Mouse (Mus musculus): Measurements from ENCODE around the gene Trim40.

Trim40 gene

DNA sequence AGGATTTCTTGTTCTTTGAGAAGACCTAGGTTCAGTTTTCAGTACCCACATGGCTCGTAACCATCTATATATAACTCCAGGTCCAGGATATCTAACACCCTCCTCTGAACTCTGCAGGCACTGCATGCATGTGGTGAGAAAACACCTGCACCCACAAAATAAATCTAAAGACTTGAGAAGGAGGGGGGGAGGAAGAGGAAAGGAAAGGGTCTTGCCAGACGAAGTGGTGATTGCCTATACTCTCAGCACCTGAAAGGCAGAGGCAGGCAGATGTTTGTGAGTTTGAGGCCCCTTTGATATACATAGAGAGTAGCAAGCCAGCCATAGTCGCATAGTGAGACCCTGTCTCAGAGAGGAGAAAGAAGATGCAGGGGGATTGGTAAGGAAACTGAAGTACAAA lies 50.0 kb downstream of the Trim40 start:
- no peak for DNase-seq (ENCODE audit: low read depth, low spot score)

DNA sequence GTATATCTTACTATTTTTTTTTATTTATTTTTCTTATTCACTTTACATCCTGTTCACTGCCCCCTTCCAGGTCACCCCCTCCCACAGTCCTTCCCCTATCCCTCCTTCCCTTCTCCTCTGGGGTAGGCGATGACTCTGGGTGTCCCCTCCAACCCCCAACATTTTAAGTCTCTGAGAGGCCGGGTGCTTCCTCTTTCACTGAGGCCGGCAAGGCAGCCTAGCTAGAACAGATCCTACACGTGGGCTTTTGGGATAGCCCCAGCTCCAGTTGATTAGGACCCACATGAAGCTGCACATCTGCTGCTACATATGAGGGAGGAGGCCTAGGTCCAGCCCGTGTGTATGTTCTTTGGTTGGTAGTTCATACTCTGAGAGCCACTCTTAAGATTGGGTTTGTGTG lies 50.9 kb downstream of the Trim40 start:
- DNase-seq (ENCODE audit: low read depth, low spot score), result no peak

DNA sequence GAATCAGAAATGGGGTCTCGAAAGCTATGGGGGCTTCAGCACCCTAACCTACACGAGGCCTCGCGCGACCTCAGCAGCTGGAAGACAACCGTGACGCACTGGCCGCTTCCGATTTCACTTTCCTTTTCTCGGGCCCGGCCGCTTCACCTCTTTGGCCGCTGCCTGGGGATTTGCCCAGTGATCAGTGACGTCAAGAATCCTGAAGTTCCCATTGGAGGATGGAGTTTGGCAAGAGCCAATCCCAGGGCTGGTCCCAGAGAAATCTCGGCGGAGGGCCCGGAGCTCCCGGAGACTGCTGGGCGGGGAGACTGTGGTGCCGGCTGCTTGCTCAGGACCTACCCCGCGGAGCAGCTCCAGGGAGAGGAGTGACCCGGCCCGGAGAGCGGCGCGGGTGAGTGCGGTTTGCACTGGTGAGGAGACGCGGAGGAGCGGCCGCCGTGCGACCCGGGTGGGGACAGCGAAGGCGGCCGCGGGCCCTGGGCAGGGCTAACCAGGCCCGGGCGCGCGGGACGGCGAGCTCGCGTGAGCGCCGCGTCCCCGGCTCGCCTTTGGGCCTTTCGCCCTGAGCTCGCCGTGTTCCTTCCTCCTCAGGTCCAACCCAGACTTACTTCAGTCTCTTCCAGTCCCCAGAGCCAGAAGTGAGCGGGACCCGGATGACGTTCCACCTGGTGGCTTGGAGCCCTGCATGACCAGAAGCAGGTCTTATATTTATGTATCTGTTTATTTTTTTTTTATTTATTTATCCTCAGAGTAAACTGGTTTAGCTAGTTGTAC lies 52.9 kb downstream of the Trim40 start, which contains the start of gene Trim26:
TSS of gene Trim26 (plus strand) at position 261 of the 774 bp plus-strand sequence.
- peak; percentile 92 for DNase-seq (ENCODE audit: low read depth, low spot score)

DNA sequence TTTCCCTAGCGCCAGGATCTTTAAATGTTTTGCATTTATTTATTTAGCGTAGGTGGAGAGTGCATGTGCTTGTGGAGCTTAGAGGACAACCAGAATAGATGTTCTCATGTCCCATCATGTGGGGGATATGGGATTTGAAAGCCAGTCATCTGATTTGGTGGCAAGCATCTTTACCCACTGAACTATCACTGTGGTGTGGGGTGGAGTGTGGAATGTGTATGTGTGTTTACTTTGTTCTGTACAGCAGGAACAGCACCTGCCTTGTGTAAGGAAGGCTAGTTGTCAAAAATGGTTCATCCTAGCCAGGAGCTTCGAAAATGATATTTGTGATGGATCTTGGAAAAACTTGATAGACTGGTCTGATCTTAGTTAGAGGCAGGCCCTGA lies 53.5 kb downstream of the Trim40 start:
- DNase-seq (ENCODE audit: low read depth, low spot score), result no peak

DNA sequence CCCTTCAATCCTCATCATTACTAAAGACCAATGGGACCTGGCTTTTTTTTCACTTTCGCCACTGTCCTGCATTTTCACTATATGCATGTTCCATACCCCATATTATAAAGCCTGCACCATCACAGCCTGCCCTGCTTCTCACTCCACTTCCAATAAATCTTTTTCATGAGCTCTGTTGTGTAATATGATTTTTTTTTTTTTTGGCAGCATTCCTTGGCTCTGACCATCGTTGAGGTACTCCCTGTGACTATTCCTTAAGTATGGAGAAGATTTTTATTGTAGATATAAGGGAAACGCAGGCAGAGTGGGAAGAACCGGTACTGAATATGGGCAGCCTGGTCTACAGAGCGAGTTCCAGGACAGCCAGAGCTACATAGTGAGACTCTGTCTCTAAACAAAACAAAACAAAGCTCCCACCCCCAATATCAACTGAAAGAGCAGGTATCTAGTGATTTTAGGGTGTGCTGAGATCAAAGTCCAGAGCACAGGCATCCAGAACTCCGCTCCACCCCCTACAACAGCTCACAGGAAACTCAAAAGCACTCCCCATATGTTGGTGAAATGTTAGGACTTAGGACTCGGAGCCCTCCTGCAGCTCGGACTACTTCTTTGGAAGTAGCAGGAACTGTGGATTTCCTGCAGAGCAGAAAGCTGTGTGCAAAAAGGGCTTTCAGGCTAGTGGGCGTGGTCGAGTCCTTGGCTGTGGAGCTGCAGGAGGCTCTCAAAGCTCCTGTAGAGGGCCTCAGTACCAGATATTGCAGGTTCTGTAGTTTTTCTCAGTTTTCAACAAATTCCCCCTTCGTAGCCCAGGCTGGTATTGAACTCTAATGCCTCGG lies 54.1 kb downstream of the Trim40 start:
- peak; percentile 60 for DNase-seq (ENCODE audit: low read depth, low spot score)

DNA sequence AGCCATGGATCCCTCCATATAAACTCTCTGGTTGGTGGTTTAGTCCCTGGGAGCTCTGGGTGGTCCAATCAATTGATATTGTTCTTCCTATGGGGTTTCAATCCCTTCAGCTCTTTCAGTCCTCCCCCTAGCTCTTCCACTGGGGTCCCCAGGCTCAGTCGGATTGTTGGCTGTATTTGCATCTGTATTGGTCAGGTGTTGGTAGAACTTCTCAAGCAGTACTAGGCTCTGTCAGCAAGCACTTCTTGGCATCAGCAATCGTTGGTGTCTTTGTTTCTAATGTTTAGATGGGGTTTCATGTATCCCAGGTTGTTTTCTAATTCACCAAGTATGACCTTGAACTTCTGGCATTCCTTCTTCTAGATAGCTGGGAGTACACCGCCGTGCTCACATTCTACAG lies 57.2 kb downstream of the Trim40 start:
- DNase-seq (ENCODE audit: low read depth, low spot score), result no peak
